Mouse (Mus musculus) hindlimb bud, embryonic 11.5 days (tissue): Measurements from ENCODE around the gene Ripor2.
A peak's percentile ranks its signal among the peaks of the same experiment; 100 is the strongest.

Experiments
- DNase-seq: peaks from one replicate; pipeline ENCODE4 v3.0.0-alpha.2; 2012; ENCODE audit warnings: low read depth, low spot score; ENCODE audit errors: extremely low spot score

The Ripor2 gene

GRCm38 (mm10) chr13:24580759-24581158 lies 1.2 kb upstream of the Ripor2 start:
- no peak for DNase-seq

DNA sequence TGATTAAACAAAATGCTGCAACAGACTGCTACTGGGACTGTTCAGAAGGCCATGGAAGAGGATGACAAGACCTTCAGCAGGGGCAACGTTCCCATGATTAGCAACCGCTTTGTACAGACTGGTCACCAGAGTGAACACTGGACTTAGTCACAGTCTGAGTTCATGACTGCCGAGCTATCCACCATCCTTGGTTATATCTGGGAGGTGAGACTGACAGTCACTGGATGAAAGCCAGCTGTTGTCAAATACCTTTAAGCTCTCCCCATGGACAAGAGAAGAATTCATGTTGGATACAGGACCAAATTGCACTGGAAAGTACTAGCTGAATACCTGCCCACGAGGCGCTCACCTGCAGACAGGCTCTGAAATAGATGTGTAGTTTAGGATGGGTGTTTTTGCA lies 2.4 kb downstream of the Ripor2 start:
- no peak for DNase-seq

DNA sequence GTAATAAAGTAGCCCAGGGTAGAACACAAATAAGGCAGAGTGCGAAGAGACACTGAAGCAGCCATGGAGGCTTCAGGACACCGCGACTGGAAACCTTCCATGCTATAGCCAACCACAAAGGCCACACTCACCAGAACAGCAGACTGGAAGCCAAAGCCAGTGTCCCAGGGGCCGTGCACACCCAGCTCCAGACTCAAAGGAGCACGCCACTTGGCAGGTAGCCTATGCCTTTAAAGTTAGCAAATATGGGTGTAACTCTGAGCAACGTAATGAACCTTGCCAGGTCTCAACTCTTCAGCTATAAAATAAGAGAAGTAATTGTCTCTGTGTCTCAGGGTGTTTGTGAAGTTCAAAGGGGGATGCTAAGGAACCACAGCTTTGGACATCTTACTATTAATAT lies 2.9 kb downstream of the Ripor2 start:
- DNase-seq, result no peak

GRCm38 (mm10) chr13:24585369-24585768 lies 3.4 kb downstream of the Ripor2 start:
- DNase-seq, result no peak

DNA sequence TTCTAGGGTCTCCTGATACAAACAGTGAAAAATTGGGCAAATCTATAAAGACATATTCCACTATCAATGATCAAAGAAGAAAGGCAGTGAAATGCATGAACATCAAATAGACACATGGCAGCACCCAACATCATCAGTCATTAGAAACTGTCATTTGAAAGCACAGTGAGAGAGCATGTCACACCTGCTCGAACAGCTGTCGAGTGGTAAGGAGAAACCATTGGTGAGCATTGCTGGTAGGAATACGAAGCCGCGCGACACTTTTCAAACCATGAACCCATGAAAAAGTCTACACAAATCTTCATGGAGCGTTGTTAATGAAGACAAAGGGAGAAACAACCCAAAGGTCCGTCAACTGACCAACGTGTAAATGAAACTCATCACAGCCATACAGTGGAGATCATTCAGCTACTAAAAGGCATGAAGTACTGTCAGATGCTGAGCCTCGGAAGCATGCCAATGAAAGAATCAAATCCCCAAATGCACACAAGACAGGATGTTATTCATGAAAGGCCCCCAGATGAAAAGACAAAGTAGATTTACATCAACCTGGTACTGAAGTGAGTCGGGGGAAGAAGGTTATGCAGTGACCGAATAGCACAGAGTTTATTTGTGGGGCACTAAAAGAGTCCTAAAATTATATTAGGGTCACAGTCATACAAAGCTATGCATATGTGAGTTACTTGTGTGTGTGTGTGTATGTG lies 5.4 kb downstream of the Ripor2 start:
- DNase-seq, result no peak

GRCm38 (mm10) chr13:24588603-24589002 lies 6.6 kb downstream of the Ripor2 start:
- DNase-seq, result no peak

DNA sequence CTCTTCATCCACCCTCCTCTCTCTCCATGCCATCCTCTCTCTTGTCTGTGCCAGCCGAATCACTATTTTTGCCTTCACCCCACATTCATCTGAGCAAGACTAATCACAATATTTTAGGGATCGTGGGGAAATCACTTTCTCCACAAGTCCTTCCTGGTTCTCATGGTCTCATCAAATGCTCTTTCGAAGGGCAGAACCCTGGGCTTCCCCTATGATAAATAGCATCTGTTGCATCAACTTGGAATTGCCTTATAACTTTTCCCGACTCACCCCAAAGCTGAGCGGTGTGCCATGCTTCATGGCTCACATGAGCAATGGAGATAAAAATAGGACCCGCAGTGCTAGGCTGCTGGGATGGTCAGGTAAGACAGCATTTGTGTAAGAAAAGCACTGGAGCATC lies 9.7 kb downstream of the Ripor2 start:
- no peak for DNase-seq

GRCm38 (mm10) chr13:24594303-24594702 lies 12.3 kb downstream of the Ripor2 start:
- DNase-seq, result no peak

- DNase-seq, result no peak
Observed at GRCm38 (mm10) chr13:24599631-24600041, 17.6 kb downstream of the Ripor2 start.

DNA sequence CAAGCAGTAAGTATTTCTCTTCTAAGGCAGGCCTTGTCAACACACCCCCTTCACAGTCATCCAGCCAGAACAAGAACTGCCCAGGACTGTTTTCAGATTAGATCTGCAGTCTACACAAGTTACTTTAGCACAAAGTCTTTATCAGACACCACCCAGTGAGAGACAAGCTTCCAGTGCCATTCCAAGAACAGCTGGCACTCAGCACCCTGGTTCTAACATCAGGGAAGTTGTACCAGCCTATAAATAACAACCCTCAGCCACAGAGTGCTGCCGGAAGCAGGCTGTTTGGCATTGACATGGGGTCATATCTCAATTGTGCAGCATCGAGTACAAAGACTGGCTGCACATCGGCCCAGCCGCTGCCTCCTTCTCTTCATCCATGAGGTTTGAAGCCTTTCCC lies 21.0 kb downstream of the Ripor2 start:
- DNase-seq, result no peak

- DNase-seq, result no peak
Observed at GRCm38 (mm10) chr13:24603591-24604009, 21.6 kb downstream of the Ripor2 start.

DNA sequence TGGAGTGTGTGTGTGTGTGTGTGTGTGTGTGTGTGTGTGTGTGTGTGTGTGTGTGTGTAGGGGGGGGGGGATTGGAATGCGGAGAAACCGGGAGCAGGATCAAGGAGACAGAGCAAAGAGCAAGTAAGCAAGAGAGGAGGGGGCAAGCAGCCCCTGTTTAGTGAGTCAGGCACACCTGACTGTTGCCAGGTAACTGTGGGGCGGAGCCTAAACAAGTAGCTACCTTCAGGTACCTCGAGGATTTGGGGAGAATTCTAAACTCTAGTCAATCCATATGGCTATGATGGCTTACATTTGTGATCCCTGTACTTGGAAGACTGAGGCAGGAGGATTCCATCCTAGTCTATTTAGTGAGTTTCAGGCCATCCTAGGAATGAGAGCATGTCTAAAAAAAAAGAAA lies 22.1 kb downstream of the Ripor2 start:
- no peak for DNase-seq

DNA sequence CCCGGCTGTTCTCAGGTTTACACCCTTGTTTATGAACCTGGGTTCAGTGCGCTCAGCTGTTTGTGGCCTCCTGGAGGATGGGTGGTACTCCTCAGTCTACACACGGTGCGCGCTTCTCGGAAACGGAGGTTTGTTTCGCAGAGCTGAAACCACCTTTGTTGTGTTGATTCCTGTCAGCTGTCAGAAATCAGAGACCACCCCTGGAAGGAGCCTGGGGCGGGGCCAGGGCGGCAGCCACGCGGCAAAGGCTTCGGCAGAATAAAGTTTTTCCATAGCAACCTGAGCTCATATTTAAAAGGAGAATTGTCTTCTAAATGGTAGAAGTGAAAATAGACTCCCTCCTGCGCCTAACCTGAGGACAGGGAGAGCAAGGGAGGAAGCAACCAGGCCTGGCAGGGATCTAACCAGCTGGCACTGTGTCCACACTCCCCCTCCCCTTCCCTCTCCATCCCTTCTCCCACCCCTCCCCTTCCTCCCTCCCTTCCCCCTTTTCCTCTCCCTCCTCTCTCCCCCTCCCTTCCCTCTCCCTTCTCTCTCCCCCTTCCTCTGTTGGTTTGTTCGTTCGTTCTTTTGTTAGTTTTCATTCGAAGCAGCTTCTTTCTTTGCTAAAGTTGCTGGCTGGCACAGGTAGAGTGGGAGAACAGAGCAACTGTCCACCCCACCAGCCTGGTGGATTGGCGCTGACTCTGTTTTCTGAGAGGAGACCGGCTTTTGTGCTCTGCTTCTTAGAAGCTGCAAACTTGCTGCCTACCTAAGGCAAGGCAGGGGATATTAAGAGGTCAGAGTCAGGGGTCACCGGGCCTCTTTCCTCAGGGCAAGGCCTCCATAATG lies 23.0 kb downstream of the Ripor2 start:
- peak; percentile 22 for DNase-seq

- DNase-seq, result no peak
Observed at GRCm38 (mm10) chr13:24605755-24606154, 23.8 kb downstream of the Ripor2 start.

DNA sequence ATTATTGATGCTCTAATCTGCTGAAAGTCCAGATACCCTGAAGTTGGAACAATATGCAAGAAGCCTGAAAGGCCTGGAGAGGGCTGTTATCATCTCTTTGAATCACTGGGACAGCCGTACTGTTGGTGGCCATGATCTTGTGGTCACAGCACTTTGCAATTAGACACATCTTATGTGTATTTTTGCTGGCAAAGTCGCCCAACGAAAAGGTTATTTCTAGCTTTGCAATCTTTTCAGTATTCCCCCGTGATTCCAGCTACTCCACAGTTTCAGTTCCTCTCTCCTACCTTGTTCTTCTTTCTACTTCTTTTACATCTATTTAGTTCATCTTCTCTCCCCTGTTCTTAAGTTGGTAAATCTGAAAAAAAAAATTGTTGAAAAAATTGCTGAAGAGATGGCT lies 26.0 kb downstream of the Ripor2 start:
- DNase-seq, result no peak

- no peak for DNase-seq
Observed at GRCm38 (mm10) chr13:24608709-24609108, 26.7 kb downstream of the Ripor2 start.

GRCm38 (mm10) chr13:24610883-24611282 lies 28.9 kb downstream of the Ripor2 start:
- no peak for DNase-seq

- no peak for DNase-seq
Observed at GRCm38 (mm10) chr13:24613031-24613430, 31.0 kb downstream of the Ripor2 start.

DNA sequence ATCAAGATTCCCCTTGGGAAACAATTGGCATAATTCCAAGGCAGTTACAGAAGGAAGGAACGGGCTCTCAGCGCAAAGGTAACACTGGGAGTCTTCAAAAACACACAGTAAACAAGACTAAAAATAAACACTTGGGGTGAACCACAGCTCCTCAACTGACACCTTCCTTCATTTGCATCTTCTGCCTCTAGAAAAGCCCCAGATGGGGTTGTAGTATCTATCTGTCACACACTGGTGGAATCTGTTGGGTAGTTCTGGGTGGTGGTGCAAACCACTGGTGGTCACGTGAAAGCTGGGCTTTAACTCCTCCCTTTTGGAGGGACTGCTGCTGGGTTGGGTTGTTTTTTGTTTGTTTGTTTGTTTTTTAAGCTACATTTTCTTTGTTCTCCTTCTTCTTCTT lies 31.4 kb downstream of the Ripor2 start:
- DNase-seq, result no peak

GRCm38 (mm10) chr13:24613927-24614780 lies 32.2 kb downstream of the Ripor2 start:
- DNase-seq, result no peak

GRCm38 (mm10) chr13:24615921-24616565 lies 34.1 kb downstream of the Ripor2 start:
- DNase-seq, result no peak
